Mouse (Mus musculus): Measurements from ENCODE around the gene Rars2.

DNA sequence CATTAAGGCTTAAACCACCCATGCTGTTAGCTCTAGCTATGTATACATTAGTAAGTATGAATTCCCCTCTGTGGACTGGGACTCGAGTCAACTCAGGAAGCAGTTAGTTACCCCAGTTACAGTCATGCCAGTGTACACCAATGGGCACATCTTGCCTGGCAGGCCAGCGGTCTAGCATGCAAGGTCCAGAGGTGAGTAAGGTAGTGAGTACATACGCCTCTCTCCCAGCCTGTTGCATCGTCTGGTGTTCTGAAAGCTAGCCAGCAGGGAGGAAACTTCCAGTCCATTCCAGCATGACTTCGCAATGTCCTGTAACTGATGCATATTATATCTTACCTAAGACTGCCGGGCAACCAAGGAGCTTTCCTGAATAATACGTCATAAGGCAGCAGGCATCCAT is 38.4 kb downstream of the Rars2 start:
- TF ChIP-seq POLR2A (IDR thresholded peaks at IDR 0.05; ENCODE audit: insufficient read length, low read depth) (no peak), USF1 (IDR thresholded peaks at IDR 0.05; ENCODE audit: low read depth) (no peak), MAX (IDR thresholded peaks at IDR 0.05; ENCODE audit: low read depth) (no peak), MYOG (IDR thresholded peaks at IDR 0.05; ENCODE audit: control insufficient read depth in 1 of 3, insufficient read depth in 1 of 3, insufficient read length in 2 of 3, low read depth in 2 of 3) (no peak), CEBPB (IDR thresholded peaks at IDR 0.05; ENCODE audit: insufficient read depth, poor library complexity, severe bottlenecking) (no peak)
